Mouse (Mus musculus) MEL-GATA-1-ER (cell line): ENCODE data around the gene Fosb.
A peak's percentile ranks its signal among the peaks of the same experiment; 100 is the strongest.

Experiments
- DNase-seq: peaks from one replicate; pipeline ENCODE4 v3.0.0-alpha.2; 2012; ENCODE audit warnings: low read depth; ENCODE audit errors: extremely low read depth

Fosb gene

DNA sequence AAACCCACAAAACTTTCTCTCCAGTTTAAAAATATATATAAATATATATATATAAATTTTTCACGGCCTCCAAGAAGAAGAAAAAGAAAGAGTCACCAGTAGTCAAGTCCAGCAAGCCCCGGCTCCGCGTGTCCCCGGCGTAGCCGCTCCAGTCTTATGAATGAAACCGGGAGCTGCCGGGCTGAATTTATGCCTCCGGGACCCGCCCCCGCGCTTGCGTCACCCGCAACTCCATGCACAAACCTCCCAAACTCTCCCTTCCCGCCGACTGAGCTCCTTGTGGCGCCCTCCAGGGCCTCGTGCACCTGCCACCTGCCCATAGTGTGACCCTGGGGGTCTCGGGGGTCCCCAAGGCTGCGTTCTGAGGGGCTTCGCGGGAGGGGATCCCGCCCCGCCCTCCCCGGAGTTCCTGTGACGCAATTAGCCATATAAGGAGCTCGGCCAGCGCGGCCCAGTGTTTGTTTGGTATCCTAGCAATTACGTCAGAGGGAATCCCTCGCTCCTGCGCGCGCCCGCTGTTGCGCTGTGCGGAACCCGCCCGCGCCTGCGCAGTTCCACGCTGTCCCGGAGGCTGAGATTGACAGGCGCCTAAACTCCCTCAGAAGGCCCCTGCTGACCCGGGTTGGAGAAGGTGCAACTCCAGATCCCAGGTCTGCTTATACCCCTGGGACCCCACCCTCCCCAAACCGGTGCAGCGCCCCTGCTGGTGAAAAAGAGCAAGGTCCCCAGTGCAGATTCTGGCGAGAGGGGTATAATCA, at the start of gene Fosb:
TSS of gene Fosb (minus strand) at position 168 of the 758 bp plus-strand sequence.
- peak; percentile 75 for DNase-seq

DNA sequence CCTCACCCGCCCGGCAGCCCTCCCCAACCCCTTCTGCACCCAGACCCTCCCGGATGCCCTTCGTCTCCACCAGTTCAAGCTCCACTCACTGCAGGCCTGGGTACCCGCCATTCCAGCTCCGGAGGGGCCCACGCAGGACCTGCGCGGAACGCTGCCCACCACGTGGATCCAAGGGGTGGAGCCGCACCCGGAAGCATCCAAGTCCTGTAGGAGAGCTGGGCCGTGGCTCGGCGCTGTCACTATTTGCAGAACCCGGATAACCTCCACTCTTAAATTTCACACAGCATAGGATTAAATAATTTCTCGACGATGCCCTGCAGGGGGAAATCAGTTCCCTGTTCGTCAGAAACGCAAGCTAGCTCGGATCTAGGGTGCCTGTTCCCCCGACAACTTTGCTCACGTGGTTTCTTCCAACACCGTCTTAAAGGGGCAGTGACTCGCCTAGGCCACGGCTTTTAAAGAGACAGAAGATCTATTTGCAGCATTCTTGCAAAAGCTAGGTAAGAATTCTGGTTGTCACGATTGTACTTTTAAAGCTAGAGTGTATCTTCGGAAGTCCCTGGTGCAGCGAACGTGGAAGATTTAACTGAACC, 49.5 kb upstream of the Fosb start, which contains the start of the genes Cd3eap and Ppp1r13l:
TSS of gene Cd3eap (minus strand) at position 185 of the 593 bp plus-strand sequence.
TSS of gene Ppp1r13l (plus strand) at position 451 of the 593 bp plus-strand sequence.
- peak; percentile 90 for DNase-seq

DNA sequence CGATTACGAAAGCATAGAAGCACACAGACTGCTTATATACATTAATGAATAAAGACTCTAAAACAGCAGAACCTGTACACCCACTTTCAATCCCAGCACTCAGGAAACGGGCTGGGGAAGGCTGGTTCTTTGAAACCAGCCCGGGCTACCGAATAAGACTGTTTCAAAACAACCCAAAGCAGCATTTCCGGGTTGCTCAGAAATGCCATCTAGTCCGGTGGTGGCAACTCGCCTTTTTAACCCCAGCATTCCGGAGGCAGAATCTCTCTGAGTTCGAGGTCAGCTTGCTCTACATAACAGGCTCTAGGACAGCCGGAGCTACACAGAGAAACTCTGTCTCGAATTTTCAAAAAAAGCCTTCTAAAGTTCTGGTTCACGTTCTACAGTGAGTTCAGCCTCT, 48.8 kb upstream of the Fosb start:
- no peak for DNase-seq

GRCm38 (mm10) chr7:19357381-19358375, 47.8 kb upstream of the Fosb start:
- no peak for DNase-seq

- DNase-seq = no peak
Observed at GRCm38 (mm10) chr7:19356311-19356710, 46.5 kb upstream of the Fosb start.

DNA sequence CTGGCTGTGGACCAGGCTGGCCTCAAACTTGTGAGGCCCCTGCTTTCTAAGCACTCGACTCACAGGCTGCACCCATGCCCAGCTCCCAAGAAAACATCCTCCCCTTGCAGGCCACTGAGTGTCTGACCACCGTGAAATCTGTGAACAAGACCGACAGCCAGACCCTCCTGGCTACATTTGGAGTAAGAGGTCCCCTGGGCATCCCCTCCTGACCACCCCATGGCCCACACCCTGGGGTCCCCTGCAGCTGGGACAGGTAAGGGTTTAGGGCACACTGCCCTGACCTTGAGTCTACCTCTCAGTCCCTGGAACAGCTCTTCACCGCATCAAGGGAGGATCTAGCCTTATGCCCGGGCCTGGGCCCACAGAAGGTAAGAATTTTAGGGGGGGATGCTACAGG, 45.1 kb upstream of the Fosb start:
- no peak for DNase-seq

- DNase-seq = no peak
Observed at GRCm38 (mm10) chr7:19350221-19350620, 40.4 kb upstream of the Fosb start.

- DNase-seq = no peak
Observed at GRCm38 (mm10) chr7:19349188-19349915, 39.5 kb upstream of the Fosb start.

DNA sequence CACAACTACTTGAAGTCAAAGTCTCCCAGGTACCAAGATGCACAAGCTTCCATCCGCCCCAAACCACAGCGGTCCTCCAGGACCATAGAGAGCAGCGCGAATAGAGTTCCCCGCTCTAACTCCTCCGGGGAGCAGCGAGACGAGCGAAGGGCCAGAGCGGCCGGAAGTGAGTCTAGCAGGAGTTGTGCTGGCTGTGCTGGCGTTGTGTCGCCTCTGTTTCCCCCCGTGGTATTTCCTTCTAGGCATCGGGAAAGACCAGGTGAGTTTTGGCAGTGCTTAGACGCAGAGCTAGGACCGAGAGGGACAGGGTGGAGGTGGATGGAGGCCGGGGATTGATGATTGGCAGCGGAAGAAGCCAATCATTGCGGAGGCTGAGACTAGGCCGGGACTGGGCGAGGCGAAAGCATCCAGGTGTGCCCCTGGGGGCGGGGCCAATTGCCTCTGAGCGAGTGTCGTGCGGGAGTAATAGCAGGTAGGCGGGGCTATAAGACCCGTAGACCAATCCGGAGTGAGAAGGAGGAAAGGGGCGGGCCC, 35.2 kb upstream of the Fosb start:
- peak; percentile 89 for DNase-seq

DNA sequence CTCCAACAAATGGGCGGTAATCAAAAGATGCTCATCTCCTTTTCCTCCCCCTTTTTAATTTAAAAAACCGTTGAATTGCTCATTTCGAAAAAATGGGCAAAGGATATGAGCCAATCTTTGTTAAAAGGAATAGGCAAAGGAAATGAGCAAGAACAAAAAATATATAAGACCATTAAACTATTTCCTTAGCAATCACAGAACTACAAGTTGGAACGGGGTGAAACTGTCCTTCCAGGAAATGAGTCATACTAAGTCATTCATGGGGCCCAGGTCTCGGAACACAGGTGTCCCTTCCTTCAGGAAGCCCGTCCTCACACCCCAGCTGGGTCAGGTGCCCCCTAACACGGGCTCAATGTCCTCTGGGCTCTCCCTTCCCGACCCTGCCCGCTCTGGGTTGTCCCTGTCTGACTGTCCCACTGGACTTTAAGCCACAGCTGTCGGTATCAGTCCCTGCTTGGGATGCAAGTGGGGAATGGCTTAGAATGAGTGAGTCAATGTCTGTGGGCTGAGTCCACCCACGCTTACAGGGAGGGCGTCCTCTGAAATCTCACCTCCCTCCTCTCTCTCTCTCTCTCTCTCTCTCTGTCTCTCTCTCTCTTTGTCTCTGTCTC, 34.5 kb upstream of the Fosb start, which contains the start of gene Ercc1:
TSS of gene Ercc1 (plus strand) at position 542 of the 611 bp plus-strand sequence.
- no peak for DNase-seq

GRCm38 (mm10) chr7:19343210-19343808, 33.5 kb upstream of the Fosb start:
- peak; percentile 62 for DNase-seq

GRCm38 (mm10) chr7:19342481-19343027, 32.7 kb upstream of the Fosb start:
- no peak for DNase-seq

GRCm38 (mm10) chr7:19341761-19342409, 32.0 kb upstream of the Fosb start:
- DNase-seq = no peak

DNA sequence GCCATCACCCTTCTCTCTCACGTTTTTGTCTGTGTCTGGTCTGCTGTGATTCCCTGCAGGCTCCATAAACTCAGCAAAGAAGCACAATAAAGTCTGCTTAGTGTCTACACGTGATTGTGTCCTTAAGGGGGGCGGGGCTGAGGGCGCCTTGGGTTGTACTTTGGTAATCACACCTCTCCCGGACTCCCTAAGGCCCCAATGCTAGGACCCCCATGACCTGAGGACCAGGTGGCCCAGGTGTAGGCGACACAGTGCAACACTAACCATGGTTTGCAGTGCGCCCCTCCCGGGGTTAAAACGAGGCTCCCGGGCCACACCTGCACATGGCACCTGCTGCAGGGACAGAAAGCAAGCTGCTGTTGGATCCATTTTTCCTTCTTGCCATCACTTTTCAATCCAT, 31.4 kb upstream of the Fosb start:
- no peak for DNase-seq

DNA sequence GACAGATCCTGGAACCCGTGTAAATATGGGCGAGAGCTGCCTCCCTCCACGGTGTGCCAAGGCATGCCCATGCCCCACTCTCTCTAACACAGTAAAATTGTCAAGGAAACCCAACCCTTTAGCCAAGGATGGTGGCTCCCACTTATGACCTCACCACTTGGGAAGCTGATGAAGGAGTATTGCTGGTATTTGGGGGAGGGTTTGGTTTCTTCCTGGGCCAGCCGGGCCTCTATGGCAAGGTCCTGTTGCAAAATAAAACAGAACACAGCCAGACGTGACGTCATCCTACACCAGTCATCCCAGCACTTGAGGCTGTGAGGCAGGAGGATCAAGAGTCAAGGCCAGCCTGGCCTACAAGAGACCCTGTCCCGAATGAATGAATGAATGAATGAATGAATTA, 28.7 kb upstream of the Fosb start:
- no peak for DNase-seq

DNA sequence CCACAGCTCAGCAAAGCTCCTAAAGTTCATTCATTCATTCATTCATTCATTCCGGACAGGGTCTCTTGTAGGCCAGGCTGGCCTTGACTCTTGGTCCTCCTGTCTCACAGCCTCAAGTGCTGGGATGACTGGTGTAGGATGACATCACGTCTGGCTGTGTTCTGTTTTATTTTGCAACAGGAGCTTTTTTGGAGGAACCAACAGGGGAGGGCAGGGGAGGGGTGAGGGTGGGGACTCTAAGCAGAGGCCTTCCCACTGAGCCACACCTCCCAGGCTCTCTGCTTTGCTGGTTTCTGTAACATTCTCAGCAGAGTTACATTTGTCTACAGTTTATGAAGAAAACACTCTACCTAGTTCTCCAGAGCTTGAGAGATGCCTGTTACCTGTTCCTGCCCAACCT, 28.2 kb upstream of the Fosb start:
- no peak for DNase-seq

GRCm38 (mm10) chr7:19337122-19337521, 27.3 kb upstream of the Fosb start:
- no peak for DNase-seq

DNA sequence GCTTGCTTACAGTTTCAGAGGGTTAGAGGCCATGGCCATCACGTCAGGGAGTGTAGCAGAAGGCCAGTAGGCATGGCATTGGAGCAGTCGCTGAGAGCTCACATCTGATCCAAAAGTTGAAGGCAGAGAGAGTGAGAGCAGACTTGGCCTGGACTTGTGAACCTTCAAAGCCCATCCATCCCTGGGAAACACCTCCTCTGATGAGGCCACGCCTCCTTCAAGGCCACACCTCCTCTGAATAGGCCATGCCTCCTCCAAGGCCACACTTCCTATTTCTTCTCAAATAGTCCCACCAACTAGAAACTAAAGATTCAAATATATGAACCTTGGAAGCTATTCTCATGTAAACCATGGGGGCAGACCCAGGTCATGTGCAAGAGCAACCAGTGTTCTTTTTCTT, 25.7 kb upstream of the Fosb start:
- peak; percentile 77 for DNase-seq
